Mouse (Mus musculus) midbrain, embryonic 10.5 days (tissue): ENCODE measurements around the gene Gm13285. TPM values are rescaled to one million over a fixed set of nuclear protein-coding genes. Genes with fewer than 3 reads are reported as not detected.

Experiments
- polyA plus RNA-seq: library from polyadenylated mRNA; unstranded; fragments of >200 nt; fragmentation: Nextera tagmentation; extraction: Ambion mirVana; gene quantifications from 2 replicates; pipeline ENCODE4 v1.2.1, GENCODE M21; 2016

Gene Gm13285
- polyA plus RNA-seq, 1 experiment from 2014 or later, result not detected

Other genes starting within 250 kb of the Gm13285 start
- not detected in 2 replicates for gene Ifna15, start 241.4 kb upstream of the Gm13285 start, polyA plus RNA-seq
- not detected in 2 replicates for gene Ifna14, start 227.9 kb upstream of the Gm13285 start, polyA plus RNA-seq
- gene Ifna9, start 207.3 kb upstream of the Gm13285 start, polyA plus RNA-seq, result not detected in 2 replicates
- not detected in 2 replicates for gene Ifna12, start 196.3 kb upstream of the Gm13285 start, polyA plus RNA-seq
- gene C87499, start 165.3 kb upstream of the Gm13285 start, polyA plus RNA-seq, result not detected in 2 replicates
- gene Ifna13, start 155.2 kb upstream of the Gm13285 start, polyA plus RNA-seq, result not detected in 2 replicates
- gene Ifna16, start 122.7 kb upstream of the Gm13285 start, polyA plus RNA-seq, result not detected in 2 replicates
- gene Ifna2, start 115.8 kb upstream of the Gm13285 start, polyA plus RNA-seq, result not detected in 2 replicates
- gene Ifnab, start 108.3 kb upstream of the Gm13285 start, polyA plus RNA-seq, result not detected in 2 replicates
- gene Gm26566, start 77.9 kb upstream of the Gm13285 start, polyA plus RNA-seq, result 0.80 and 1.1 TPM in 2 replicates
- gene Klhl9, start 77.2 kb upstream of the Gm13285 start, polyA plus RNA-seq, result 95.6 and 111 TPM in 2 replicates
- not detected in 2 replicates for gene Gm13271, start 44.8 kb upstream of the Gm13285 start, polyA plus RNA-seq
- 0.19 and 0.32 TPM in 2 replicates for gene Gm13283, start 39.5 kb upstream of the Gm13285 start, polyA plus RNA-seq
- gene Gm13290, start 25.8 kb upstream of the Gm13285 start, polyA plus RNA-seq, result 0.29 TPM in 1 of 2 replicates, not detected in the other
- gene Gm13289, start 22.7 kb upstream of the Gm13285 start, polyA plus RNA-seq, result not detected in 2 replicates
- gene Gm13272, start 19.8 kb upstream of the Gm13285 start, polyA plus RNA-seq, result not detected in 2 replicates
- 0.51 TPM in 1 of 2 replicates, not detected in the other for gene Ifnz, start 17.5 kb upstream of the Gm13285 start, polyA plus RNA-seq
- not detected in 2 replicates for gene Gm13276, start 14.0 kb upstream of the Gm13285 start, polyA plus RNA-seq
- gene Gm13277, start 11.0 kb upstream of the Gm13285 start, polyA plus RNA-seq, result not detected in 2 replicates
- not detected in 2 replicates for gene Gm13278, start 8.1 kb upstream of the Gm13285 start, polyA plus RNA-seq
- gene Gm13275, start 5.2 kb upstream of the Gm13285 start, polyA plus RNA-seq, result 0.34 TPM in 1 of 2 replicates, not detected in the other
- not detected in 2 replicates for gene Gm13279, start 2.3 kb upstream of the Gm13285 start, polyA plus RNA-seq
- gene Gm13287, start 3.6 kb downstream of the Gm13285 start, polyA plus RNA-seq, result not detected in 2 replicates
- 0.09 TPM in 1 of 2 replicates, not detected in the other for gene Gm13288, start 5.9 kb downstream of the Gm13285 start, polyA plus RNA-seq
- not detected in 2 replicates for gene Ifna7, start 16.6 kb downstream of the Gm13285 start, polyA plus RNA-seq
- not detected in 2 replicates for gene Ifna11, start 20.3 kb downstream of the Gm13285 start, polyA plus RNA-seq
- gene Ifna6, start 27.8 kb downstream of the Gm13285 start, polyA plus RNA-seq, result not detected in 2 replicates
- gene Ifna5, start 35.9 kb downstream of the Gm13285 start, polyA plus RNA-seq, result not detected in 2 replicates
- gene Ifna4, start 42.2 kb downstream of the Gm13285 start, polyA plus RNA-seq, result not detected in 2 replicates
- not detected in 2 replicates for gene Ifna1, start 50.4 kb downstream of the Gm13285 start, polyA plus RNA-seq
- not detected in 2 replicates for gene Ifne, start 80.5 kb downstream of the Gm13285 start, polyA plus RNA-seq